Mouse (Mus musculus): ENCODE results near the gene Lsm3.

GRCm38 (mm10) chr6:91543056-91543455 is 27.3 kb downstream of the Lsm3 start:
- TF ChIP-seq POLR2A (IDR thresholded peaks at IDR 0.05; ENCODE audit: control insufficient read depth, extremely low read depth, insufficient read depth, low read length, poor library complexity) (no peak), CTCF (IDR thresholded peaks at IDR 0.05; ENCODE audit: borderline replicate concordance, control insufficient read depth, extremely low read depth, insufficient read depth, low read length, poor library complexity) (no peak)
